Mouse (Mus musculus) ovary, postnatal 36 days (tissue): Measurements from ENCODE around the gene Sub1.

Source experiments
- DNase-seq: peaks from one replicate; pipeline ENCODE4 v3.0.0; 2022; ENCODE audit warnings: low spot score, mixed read lengths

The Sub1 gene

DNA sequence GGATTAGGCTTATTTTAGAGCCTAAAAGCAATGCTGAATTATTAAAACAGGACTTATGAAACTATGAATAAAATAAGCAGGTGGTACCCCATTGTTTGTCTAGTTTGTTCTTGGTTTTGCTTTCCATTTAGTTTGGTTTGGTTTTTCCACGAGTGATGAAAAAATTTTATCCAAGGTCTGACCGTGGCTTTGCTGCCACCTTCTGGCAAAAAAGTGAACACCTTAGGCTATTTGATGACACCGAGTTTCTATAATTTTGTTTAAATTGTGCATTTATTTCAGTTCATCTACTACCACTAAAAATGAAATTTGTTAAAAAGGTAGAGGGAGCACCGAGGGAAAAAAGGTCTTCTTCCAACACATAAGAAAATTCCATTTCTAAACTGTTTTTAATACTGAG, 30.4 kb downstream of the Sub1 start:
- no peak for DNase-seq

DNA sequence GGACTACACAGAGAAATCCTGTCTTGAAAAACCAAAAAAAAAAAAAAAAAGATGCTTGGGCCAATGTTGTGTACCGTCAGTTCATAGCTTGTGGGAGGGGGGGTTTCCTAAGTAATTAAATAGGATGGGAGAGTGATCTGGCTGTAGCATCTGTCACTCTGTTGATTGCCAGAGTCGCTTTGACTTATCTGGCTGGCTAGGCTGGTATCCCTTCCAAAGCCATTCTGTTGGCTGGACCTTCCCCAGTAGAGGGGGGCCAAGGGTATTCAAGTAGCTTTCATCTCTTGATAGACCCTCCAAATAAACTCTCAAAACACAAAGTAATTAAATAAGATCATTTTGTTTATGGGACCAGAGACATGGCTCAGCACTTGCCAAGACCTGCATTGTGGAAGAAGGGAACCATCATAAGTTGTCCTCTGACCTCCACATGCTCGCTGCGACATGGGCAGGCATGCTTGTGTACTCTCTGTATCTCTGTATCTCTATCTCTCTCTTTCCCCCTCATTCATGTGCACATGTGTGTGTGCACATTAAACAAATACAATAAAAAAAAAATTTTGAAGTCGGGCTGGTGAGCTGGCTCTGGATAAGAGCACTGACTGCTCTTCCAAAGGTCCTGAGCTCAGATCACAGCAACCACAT, 31.5 kb downstream of the Sub1 start:
- DNase-seq: no peak

DNA sequence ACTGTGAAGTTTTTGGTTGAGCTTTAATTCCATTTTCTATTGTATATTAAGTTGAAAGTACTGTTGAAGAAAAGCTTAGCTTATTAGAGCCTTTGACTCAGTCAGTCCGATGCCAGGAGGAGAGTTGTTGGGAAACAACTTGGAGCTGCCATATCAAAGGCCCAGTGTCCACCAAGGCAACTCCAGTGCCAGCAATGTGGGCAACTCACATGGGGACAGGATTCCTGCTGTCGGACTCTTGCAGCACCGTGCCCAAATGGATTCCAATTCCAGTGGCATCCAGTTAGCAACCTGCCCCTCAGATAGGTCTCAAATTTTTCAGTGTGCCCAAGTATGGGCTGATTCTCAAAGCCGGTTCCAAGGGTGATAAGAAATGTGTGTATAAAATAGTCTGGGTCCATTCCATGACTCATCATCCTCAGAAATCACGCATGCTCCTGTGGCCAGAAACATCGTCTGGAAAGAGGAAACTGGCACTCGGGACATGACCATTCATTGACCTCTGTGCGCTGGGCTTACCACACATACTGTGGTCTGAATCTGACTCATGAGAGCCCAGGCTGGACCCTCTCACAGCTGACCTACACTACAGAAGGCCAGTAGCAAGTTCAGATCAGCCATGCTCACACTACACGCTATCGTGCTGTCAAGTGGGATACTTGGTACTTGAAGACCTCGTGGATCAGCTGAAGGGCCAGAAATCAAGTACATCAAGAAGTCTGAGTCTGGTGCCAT, 32.8 kb downstream of the Sub1 start:
- no peak for DNase-seq

DNA sequence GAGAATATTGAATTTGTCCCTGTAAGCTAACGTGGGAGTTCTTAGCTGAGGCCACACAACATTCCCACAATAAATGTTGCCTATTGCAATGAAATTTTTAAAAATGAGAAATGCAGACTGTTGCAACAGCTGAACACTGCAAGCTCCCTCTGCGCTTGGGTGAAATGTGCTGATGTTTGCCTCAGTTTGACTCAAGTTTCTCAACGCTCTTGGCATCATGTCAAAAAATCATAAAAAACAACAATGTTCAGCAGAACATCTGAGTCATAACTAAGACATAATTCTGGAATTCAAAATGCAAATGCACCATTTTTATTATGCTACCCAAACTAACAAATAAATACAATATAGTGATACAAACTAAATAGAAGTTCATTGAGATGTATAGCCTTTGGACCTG, 37.1 kb downstream of the Sub1 start:
- no peak for DNase-seq

DNA sequence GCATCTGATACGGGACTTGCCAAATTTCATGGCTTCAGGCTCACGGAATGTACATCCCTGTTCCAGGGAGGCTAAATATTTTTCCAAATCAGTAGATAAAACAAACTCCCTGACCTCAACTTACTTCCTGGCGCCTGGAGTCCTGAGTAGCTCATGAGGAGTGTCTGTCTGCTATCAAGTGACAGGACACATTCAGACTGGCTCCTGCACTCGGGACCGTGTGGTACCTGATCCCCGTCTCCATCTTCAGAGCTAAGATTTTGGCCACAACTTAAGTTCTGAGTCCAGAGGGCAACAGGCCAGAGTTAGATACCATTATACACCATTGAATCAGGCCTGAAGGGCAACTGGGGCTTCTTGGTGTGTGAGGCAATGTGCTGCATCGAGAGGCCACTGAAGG, 40.7 kb downstream of the Sub1 start:
- no peak for DNase-seq

DNA sequence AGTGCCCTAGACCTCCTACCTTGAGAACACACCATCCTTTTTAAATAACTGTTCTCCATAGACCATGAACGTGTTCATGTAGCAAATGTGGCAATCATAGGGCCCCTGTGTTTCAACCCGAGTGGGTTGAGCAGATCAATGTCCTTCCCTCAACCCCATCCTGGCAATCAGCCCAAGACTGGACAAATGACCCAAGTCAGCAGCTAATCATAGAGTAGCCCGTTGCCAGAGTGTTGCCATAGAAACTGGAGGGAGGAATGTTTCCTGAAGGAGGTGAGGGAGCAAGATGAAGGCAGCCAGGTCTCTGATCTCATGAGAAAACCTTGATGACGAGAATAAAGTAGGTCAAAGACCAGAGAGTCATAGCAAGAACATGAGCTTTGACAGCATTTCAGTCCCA, 42.6 kb downstream of the Sub1 start:
- no peak for DNase-seq

DNA sequence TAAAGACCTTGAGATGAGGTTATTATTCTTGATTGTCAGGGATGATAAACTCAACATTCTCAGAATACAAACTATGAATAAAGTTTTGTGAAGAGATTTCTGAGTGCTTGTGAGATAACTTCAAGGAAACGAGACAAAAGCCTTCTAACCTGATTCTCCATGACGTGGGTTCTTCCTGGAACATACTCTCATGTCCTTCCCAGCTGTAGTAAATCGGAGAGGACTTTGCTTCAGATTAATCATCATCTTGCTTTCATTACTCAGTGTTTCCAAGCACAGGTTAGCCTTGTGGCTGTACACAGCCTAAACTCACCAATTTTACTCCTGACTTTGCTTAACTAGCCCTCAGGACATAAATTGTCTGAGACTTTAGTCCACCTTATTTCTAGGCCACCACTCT, 44.6 kb downstream of the Sub1 start:
- no peak for DNase-seq

DNA sequence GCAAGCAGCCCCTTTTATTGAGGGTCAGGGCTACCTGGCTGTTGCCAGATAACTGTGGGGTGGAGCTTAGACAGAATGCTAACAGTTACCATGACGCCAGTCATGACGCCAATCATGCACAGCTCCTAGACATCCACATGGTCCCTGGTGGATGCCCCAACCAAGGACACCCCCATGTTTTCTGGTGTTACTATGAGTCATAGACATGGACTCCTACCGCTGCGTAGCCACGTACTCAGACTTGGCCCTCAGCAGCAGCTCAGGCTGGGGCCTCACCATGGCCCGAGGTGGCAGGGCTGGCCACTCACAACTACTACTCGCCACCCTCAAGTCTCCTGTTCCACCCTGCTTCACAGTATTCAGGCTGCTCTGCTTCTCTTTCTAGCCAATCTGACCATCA, 45.6 kb downstream of the Sub1 start:
- DNase-seq: no peak

DNA sequence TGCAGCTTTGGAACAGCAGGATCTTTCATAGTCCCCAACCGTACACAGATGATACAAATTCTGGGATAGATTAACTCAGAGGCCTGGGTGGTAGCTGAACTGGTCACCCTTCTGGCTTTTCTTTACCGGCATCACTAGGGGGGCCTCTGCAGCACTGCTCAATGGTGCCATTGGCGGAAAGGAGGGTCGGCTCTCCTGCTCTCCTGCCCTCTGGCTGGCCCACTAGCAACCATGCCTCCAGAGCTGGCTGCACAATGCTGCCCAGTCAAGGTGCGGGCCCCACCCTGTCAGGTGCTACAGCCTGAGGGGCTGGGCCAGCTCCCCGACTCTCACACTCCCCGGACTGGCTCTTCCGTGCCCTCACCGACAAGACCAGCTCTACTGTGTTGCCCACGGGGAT, 46.6 kb downstream of the Sub1 start:
- DNase-seq: no peak

DNA sequence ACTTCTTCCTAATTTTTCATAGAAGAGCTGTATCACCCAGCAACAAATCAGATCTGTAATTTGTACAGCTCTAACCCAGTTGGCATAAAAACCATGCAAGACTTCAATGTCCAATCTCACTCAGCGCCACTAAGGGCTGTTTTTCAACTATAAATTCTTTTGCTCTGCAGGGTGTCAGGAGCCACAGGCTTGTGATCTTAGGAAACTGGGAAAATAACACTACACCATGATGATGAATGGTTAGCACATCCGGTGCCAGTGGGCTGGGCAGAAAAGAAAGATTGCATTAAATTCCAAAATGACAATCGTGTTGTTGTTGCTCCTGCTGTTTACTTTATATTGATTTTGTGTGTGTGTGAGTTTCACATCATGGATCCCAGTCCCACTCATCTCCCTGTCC, 47.3 kb downstream of the Sub1 start:
- DNase-seq: no peak

DNA sequence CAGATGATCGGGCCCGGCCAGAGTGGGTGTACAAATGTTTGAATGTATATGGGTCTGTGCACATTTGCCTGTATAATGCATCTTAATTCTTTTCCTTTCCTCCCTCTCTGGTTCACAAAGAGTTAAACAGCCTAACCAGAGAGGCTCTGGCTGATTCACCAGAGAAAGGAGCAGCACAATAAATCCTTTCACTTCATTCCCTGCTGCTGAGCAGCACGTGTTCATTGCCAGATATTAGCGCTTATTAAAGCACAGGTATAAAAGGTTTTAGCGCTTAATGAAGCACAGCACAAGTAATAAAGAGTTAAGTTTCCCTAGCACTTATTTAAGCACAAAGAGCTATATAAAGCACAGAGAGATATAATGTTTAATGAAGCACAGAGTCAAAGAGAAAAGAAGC, 55.9 kb downstream of the Sub1 start:
- DNase-seq: no peak
